Mouse (Mus musculus) embryonic fibroblast, embryonic 13.5 days (primary cell): ENCODE data around the gene Prkci.

Source experiments
- CTCF ChIP-seq: IDR thresholded peaks from 2 replicates; pipeline ENCODE4 v1.5.1; 2011; ENCODE audit warnings: mild to moderate bottlenecking, control low read depth, low read length, moderate library complexity, borderline replicate concordance; ENCODE audit not compliant: insufficient read depth
- POLR2A ChIP-seq: IDR thresholded peaks from 2 replicates; pipeline ENCODE4 v1.6.1; 2011; ENCODE audit warnings: low read depth, mild to moderate bottlenecking, control low read depth, low read length, moderate library complexity

GRCm38 (mm10) chr3:31042992-31043391 lies 47.4 kb downstream of the Prkci start:
- TF ChIP-seq CTCF = no peak
- no peak for TF ChIP-seq POLR2A
